Mouse (Mus musculus) frontal cortex, adult 2 months (tissue): ENCODE measurements around the gene Plekhm3. TPM values are rescaled to one million over a fixed set of nuclear protein-coding genes. Genes with fewer than 3 reads are reported as not detected.
"Not testable (repeated sequence)": the region's sequence is repeated elsewhere in the genome, so short reads cannot be mapped to it uniquely, and the experiment has no call there.

Experiments used
- DNase-seq, 2 experiments: peaks; one replicate each; pipeline ENCODE4 v3.0.0; 2022; ENCODE audit warnings: low spot score in 1 of 2; ENCODE audit errors: extremely low spot score in 1 of 2
- polyA plus RNA-seq: library from polyadenylated mRNA; depleted of rRNA; stranded (reverse); fragments of >200 nt; gene quantifications from 2 replicates; pipeline ENCODE4 v1.2.3, GENCODE M21; 2012; rRNA removed

The Plekhm3 gene
- polyA plus RNA-seq: 13.3 and 15.1 TPM in 2 replicates

DNA sequence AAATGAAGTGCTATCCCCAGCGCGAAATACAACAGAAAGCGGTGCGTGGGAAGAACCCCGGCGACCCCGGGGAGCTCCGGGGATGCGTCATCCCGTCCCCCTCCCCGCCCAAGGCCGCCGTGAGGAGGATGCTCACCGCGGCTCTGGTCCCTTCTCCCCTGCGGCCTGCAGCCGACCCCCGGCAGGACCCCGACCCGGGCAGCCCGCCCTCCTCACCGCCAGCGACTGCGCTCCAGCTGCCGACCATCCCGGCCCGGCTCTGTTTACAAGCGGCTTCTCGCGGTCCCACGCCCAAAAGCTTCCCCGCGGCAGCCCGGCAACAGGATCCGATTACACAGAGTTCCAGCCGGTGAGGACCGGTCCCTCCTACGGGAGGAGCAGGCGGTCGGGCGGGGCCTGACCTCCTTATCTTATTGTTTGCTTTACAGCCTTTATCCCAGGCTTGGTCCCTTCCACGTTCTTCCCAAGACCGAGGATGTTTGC lies at the start of gene Plekhm3:
TSS of gene Plekhm3 (minus strand) at position 346 of the 483 bp plus-strand sequence.
- DNase-seq: peak; percentile 58 to 89

DNA sequence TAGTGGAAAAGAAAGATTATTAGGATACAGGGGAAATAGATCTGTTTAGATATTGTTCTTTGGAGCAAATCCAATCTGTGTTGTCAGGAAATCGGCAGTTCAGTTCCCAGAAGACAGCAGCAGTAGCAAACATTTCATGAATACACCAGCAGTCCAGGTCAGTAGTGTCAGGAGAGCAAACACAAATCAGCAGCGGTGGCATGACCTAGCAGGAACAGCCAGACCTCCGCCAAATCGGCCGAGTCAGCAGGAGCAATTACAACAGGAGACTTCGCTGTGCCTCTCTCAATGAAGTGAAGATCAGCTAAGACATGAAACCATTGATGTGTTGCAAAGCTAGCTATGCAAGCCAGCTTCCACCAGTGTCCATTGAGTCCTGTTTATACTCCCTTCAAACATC lies 49.0 kb upstream of the Plekhm3 start:
- no peak for DNase-seq

DNA sequence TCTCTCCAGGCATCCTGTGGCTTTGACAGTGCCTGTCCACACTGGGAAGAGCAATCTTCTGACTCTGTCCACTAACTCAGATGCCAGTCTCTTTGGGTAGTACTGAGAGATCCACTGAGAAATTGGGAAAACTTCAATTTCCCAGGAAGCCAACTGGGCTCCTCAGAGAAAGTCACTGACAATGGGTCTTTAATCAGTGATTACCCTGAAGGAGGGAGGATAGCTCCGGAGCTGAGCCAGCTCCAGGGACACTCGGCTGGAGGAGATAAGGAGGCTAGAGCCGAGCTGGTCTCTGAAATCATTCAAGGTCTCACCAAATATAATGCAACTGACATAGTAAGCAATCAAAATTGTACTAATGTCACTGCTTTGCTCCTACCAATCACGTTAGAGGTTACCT lies 47.9 kb upstream of the Plekhm3 start:
- DNase-seq: no peak

DNA sequence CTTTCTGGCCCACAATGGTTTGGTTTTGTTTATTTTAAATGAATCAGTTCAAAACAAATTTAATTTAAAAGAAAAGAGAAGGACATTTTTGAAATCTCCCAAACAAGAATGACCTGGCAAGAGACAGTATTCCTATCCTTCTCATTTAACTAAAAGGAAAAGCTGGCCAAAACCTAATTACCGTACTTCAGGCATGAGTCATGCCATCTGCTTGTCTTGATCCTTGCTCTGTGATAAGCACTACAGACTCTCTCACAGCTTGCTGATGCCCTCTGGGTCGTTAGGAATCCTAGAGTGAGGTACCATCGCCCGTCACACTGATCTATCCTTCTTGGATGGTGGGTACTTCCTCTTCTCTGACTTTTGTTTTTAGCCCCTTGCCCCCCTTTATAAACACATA lies 36.6 kb upstream of the Plekhm3 start:
- DNase-seq: no peak

DNA sequence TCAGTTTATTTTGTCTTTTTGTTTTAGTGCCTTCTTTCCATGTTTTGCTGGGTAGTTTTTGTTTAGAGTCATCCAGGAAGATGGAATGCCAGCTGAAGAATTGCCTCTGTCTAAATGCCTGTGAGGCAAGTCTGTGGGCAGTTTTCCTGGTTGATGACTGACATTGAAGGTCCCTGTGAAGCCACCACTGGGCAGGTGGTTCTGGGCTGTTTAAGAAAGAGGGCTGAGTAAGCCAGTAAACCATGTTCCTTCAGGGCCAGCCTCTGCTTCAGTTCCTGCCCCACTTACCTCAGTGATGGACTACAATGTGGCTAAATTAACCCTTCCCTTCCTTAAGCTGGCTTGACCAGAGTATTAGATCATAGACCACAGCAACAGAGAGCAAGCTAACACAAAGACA lies 31.6 kb upstream of the Plekhm3 start:
- DNase-seq: no peak

DNA sequence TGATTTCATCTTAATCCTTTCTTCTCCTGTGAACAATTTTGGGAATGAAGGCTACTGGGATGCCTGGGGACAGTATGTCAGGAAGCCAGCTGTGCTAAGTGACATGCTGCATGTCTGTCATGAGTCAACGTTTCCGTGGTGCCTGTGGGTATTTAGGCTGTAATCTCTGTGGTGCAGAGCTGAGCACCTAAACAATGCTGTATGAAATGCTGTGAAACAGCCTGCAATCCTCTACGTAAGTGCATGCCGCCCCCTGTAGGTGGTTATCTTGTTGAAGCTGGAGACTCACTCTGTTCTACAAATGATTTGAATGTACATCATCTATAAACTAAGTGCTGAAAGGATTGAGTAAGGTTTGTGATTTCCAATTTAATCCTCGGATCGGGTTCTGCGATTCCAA lies 29.5 kb upstream of the Plekhm3 start:
- DNase-seq: peak; percentile 46 to 91

DNA sequence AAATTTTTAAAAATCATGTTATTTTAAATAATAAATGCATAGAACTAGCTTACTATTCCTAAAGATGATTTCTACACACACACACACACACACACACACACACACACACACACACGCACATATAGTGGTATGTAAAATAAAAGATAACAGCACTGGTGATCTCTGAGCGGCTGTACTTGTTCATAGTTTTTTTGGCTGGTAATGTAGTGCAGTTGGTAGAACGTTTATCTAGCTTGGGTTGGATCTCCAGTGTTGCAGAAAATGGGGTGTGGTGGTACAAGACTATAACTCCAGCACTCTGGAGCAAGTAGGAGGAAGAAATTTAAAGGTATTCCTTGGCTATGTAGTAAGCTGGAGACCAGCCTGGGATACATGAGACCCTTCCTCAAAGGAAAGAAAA lies 26.6 kb upstream of the Plekhm3 start:
- DNase-seq: no peak

DNA sequence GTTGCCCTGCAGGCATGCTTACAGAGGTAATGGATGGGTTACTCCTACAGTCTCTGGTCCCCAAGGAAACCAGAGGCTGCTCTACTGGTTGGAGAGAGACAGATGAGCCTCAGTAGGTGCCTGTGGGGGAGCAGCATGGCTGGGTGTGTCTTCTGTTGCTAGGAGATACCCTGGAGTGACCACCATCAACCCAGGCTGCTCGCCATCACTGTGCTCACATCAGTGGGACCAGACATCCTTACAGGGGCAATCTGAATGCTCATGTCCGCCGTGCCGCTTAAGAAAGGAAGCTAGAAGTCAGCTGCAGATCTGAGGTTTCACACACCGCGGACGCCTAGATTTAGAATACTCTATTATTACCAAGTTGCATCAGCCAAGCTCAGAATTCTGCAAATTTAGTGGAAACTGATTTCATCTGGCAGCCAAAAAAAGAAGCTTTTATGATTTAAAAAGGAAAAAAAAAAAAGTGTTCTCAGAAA lies 21.7 kb upstream of the Plekhm3 start:
- DNase-seq: peak; percentile 52 to 59

DNA sequence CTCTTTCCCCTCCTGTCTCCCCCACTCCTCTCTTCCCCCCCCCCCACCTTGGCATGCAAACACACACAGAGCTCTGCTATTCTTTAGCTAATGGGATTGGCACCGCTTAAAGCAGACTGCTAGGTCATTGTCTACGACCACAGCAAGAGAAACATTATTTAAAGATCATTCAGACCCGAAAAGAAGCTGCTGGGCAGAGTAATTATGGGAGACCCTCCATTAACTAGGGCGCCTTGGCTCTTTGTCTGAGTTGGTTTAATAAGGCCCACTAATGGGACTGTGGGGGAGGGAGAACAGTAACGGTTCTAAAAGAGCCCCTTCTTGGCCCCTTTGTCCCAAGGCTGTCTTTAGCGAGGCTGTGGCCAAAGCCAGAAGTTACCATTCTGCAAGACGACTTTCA lies 18.7 kb upstream of the Plekhm3 start:
- DNase-seq: no peak

DNA sequence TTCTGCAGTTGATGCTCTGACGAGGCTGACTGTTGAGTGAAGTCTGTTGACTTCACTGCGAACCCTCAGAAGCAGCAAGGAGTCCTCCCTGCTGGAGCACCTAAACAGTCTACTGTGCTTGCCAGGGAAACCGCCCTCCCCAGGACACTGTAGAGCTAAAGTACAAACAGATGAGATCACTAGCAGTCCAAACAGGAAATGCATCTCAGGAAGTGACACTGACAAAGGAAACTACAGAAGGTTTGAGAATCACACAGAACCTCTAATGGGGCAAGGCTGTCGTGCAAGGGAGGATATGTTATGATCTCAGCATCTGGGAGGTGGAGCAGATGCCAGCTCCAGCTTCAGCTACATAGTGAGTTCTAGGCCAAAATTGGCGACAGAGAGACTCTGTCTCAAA lies 14.1 kb upstream of the Plekhm3 start:
- no peak for DNase-seq

DNA sequence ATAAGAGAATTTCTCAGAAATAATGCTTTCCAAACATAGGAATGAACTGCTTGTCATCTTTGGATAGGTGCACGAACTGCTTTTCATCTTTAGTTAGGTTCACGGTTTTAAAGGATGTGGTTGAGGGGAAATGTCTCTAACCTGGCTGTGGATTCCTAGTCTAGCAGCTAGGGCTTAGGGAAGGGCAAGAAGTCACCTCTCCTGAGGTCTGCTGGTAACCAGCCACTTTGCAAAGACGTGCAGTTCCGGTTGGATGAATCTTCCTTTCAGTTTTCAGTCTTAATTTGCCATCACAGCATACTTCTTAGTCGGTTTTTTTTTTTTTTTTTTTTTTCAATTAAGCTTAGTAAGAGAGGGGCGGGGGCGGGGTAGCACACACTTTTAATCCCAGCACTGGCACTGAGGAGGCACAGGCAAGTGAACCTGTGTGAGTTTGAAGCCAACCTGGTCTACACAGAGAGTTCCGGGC lies 431 bp upstream of the Plekhm3 start:
- no peak for DNase-seq

DNA sequence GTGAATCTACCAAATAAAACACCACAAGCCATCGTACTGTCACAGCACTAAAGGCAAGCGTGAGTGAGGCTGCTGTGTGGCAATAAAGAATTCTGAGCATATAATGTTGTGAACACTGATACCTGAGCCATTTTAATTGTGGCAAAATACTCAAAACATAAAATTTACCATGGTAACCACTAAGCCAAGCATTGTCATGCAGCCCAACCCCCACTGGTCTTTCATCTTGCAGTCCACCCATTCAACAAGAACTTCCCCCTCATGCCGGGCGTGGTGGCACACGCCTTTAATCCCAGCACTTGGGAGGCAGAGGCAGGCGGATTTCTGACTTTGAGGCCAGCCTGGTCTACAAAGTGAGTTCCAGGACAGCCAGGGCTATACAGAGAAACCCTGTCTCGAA lies 1.8 kb downstream of the Plekhm3 start:
- not testable (repeated sequence) for DNase-seq

DNA sequence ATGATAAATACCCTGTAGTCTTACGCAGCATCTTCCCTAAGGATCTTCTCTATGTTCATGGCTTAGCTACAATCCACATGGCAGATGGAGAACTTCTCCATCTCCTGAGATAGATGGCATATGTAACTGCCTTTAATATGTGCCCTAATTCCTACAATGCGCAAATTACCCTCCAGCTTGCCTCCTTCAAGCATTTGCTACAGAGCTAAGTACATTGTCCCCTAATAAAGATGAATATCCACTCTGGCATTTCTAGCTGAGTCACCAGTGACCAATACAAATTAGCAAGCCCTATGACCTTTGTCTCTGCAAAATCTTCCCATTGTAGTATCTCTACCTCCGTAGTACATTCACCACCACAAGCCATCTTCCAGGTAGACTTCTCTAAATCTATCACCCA lies 6.4 kb downstream of the Plekhm3 start:
- no peak for DNase-seq

DNA sequence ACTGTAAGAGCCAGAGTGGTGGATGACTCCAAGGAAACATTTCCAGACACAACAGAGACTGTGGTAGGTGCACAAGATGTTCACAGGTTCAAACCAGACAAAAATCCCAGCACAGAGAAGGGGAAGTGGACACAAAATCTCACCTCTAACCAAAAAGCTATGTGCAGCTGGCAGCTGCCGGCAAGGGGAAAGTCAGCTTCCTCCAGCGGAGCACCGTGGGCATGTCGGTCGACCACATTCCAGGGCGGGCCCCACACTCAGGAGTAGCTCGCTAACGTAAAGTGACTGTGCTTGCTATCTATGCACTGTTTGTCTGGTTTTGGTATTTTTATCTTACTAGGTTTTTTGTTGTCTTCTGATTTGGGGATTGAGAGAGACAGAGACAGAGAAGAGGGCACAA lies 7.2 kb downstream of the Plekhm3 start:
- DNase-seq: no peak

DNA sequence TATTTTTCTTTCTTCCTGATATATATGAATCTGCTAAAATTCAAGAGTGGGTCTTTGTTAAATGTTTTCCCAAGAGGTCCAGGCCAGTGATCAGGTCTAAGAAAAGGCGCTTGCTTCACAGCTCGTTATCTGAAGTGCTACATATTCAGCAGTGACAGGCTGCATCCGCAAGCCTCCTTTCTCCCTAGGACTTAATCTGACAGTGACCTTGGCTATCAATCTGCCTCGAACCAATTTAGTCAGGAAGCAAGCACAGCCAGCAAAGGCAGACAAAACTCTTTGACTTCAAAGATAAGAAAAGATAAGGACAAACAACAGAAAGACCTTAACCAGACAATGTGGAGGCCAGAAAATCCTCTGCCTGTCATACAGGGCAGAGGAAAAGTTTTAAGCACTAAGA lies 10.5 kb downstream of the Plekhm3 start:
- no peak for DNase-seq

DNA sequence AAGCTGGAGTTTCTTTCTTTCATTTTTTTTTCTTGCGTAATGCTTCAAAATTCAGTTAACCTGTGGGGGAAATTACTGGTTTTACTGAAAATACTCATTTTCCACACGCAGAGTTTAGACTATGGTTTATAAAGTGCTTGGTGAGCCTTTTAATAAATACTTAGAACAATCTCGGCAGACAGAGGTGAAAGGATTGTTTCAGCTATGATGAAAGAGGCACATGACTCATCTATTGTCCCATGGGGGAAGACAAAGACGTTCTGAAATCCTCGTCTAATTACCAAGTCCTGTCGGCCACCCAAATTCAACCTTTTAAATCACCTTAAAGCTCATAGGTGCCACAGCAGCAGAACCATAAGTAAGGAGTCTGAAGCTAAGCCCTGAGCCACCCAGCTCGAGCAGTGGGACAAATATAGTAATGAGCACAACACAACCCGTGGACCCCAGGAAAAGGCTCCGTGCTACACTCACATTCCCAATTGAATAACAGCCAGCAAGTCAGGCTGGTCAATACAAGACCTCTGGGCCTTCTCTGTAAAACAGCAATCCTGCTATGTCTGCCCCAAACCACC lies 11.3 kb downstream of the Plekhm3 start:
- no peak for DNase-seq

DNA sequence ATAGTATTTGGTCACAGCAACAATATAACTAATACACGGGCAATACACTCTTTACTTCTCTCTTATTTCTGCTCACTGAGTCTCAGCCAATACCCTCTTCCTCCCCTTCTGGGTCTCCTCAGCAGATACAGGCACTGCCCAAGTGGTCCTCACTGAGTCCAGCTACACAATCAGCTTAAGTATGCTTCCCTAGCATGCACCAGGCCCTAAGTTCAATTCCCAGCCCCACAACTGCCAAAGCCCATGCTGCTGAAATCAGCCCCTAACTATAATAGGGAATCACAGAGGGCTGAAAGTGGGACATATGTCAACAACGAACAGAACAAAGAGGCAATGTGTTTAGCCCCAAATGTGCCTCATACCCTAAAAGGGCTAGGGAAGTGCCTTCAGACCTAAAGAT lies 11.9 kb downstream of the Plekhm3 start:
- no peak for DNase-seq

DNA sequence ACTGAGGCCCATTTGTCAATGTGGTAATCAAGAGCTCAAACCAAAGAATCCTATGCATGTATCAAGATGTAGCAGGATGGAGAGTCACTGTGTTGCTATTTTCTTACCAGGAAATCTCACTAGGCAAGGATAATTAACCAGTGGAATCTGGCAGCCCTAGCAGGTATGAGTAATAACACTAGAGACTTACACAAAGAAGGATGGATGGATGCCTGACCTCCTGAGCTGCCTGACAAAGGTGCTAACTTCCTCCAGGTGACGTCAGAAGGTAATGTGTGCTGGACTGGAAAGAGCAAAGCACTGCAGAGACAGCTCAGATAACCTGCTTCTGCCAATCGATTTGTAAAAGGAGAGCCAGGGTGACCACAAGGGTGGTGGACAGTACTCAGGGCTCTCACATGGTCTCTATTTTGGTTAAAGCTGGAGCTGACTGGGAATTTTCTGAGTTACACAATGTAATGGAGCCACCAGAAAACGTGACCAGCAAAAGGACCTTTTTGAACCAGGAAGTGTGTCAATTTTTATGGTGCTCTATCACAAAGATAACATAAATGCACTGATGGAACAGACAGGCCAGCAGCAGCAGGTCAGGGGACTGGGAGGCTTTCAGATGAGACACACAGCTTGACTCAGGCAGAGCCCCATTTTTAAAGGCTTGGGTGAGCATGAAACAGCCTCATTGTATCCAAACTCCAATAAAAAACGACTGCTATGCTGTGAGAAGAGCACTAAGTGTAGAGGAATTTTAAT lies 14.4 kb downstream of the Plekhm3 start:
- no peak for DNase-seq

DNA sequence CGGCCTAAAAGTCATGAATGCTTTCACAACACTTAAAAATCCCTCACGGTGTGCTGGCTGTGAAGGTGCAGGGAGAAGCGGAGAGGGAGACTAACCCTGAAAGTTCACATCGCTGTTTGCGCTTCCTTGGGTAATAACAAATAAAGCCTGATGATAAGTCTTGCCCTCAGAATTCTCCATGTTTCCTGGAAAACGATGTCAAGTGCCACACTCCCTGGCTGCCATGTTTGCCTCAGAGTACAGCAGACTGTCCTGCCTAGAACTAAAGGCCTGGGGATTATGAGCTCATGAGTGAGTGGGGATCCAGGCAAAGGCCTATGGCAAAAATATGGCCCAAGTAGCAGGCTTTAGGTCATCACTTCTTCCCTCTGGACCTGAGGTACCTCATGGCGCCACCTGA lies 17.7 kb downstream of the Plekhm3 start:
- DNase-seq: no peak

DNA sequence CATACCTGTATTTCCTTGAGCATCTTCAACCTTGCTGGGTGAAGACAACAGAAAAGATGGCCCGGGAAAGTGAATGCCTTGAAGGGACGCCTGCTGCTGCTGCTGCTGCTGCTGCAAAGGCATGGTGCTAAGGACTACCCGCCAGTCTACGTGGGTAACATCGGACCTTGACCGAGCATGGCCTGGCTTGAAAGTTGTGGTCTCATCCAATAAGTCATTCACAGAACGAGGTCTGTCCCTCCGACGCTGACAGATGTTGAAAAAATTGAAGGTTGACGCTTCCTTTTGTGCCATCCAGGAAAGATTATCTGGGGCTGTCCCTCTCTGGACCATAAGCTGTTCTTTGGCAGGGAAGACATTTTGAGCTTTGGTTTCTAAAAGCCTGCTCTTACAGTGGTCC lies 18.9 kb downstream of the Plekhm3 start:
- no peak for DNase-seq

DNA sequence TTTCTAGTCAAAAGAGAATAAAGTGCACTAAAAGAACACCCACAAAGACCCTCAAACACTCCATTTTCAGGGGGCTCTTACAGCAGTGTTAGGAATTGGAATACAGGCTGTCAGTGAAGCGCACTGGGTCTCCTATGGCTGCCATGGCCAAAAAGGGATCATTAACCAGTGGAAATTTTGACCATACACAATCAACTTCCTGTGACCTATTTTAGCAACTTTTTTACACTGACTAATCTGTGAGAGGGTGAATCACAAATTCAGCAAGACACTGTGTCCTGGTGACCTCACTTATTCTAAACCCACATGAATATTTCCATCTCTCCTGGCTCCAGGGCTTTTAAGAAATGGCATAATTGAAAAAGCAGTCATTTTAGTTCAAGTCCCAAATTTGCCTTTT lies 23.7 kb downstream of the Plekhm3 start:
- DNase-seq: no peak

DNA sequence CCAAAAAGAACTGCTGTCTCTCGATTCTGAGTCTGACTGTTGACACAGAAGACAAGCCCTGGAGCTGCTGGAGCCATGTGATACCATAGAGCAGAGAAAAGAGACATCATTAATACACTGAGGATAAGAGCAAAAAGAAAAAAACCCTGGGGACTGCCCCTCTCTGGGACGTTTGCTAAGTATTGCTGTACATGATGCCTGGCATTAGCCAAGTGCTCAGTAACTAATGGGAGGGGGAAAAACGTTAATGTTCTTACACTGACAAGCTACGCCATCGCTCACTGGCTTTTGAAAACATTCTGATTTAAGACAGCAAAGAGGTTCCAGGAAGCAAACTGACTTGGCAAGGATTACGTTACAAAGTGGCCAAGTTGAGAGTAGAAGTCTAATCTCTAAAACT lies 26.5 kb downstream of the Plekhm3 start:
- no peak for DNase-seq
